Mouse (Mus musculus): ENCODE data around the gene Dgkd.

- TF ChIP-seq CTCF (IDR thresholded peaks at IDR 0.05; ENCODE audit: low read depth) (no peak), EP300 (IDR thresholded peaks at IDR 0.05; ENCODE audit: low read depth) (no peak)
These were observed 1.8 kb downstream of the Dgkd start for GRCm38 (mm10) chr1:87854851-87855251.

Data from liver, embryonic 14.5 days (tissue).